Mouse (Mus musculus) heart, postnatal 0 days (tissue): ENCODE results near the gene Sstr1. TPM values are rescaled to one million over a fixed set of nuclear protein-coding genes. Genes with fewer than 3 reads are reported as not detected.

Source experiments
- ATAC-seq: fragments of 200-750 bp; cut with Nextera tagmentation; 2 replicates; pipeline ENCODE4 v1.8.0; 2017; ENCODE audit warnings: low read depth, moderate number of reproducible peaks, moderate library complexity; ENCODE audit not compliant: insufficient read depth
- DNase-seq: peaks from one replicate; pipeline ENCODE4 v3.0.0-alpha.2; 2016; ENCODE audit warnings: low spot score
- H3K27ac ChIP-seq: fragments of 300-500 bp; sonication (generic); 2 replicates; pipeline ENCODE4 v1.5.1; 2014; ENCODE audit warnings: low read depth, mild to moderate bottlenecking
- H3K27me3 ChIP-seq: fragments of 300-500 bp; sonication (generic); 2 replicates; pipeline ENCODE4 v1.6.1; 2014; ENCODE audit warnings: low read length, mixed read lengths; ENCODE audit not compliant: control insufficient read depth, insufficient read depth
- H3K36me3 ChIP-seq: fragments of 300-500 bp; sonication (generic); replicated peaks from 2 replicates; pipeline ENCODE4 v1.6.1; 2014; ENCODE audit warnings: low read length, mixed read lengths; ENCODE audit not compliant: control insufficient read depth, insufficient read depth
- H3K4me1 ChIP-seq: fragments of 300-500 bp; sonication (generic); 2 replicates; pipeline ENCODE4 v1.6.1; 2014; ENCODE audit warnings: antibody characterized with exemption; ENCODE audit not compliant: control insufficient read depth, insufficient read depth
- H3K4me2 ChIP-seq: fragments of 300-500 bp; sonication (generic); 2 replicates; pipeline ENCODE4 v1.6.1; 2014; ENCODE audit warnings: low read depth, mild to moderate bottlenecking, low read length, moderate library complexity
- H3K4me3 ChIP-seq: fragments of 300-500 bp; sonication (generic); 2 replicates; pipeline ENCODE4 v1.5.1; 2014; ENCODE audit warnings: low read depth, low read length
- H3K9ac ChIP-seq: fragments of 300-500 bp; sonication (generic); replicated peaks from 2 replicates; pipeline ENCODE4 v1.6.1; 2014; ENCODE audit warnings: low read depth, low read length, mixed read lengths
- H3K9me3 ChIP-seq: fragments of 300-500 bp; sonication (generic); replicated peaks from 2 replicates; pipeline ENCODE4 v1.6.1; 2016; ENCODE audit warnings: low read length; ENCODE audit not compliant: control insufficient read depth
- CTCF ChIP-seq: IDR thresholded peaks from 2 replicates; pipeline ENCODE4 v1.5.1; 2016; ENCODE audit warnings: antibody characterized with exemption, control low read depth, low read depth
- EP300 ChIP-seq: IDR thresholded peaks from 2 replicates; pipeline ENCODE4 v1.6.1; 2016; ENCODE audit warnings: antibody characterized with exemption, low read depth
- WGBS: fragments of 180-500 bp; shearing (Covaris S2); extraction: QIAGEN DNeasy Blood & Tissue Kit; methylation state at CpG from one replicate; pipeline ENCODE4 v1.1.7; 2014; 5-methylcytosine and 5-hydroxymethylcytosine counted together
- polyA plus RNA-seq: library from polyadenylated mRNA; unstranded; fragments of >200 nt; fragmentation: Nextera tagmentation; extraction: Ambion mirVana; gene quantifications from 2 replicates; pipeline ENCODE4 v1.2.1, GENCODE M21; 2015
- total RNA-seq: library from RNA; depleted of rRNA; stranded (reverse); fragments of >200 nt; gene quantifications from 2 replicates; pipeline ENCODE4 v1.2.3, GENCODE M21; 2014; ENCODE audit warnings: low replicate concordance

The Sstr1 gene
- total and polyA plus RNA-seq, 2 experiments from 2014 or later = 0.11 to 2.8 TPM

GRCm38 (mm10) chr12:58212924-58213450 lies 1.4 kb downstream of the Sstr1 start:
- H3K9me3 ChIP-seq = no peaks in the 10 kb centered on the region
- H3K36me3 ChIP-seq = no peaks in the 10 kb centered on the region
- TF ChIP-seq EP300 = no peak
- no peak for TF ChIP-seq CTCF
- WGBS = 4% methylated on average over 29 of the region's 29 CpGs
- H3K4me2 ChIP-seq = peak overlapping the region; percentile 61
- no peak overlapping the region for H3K9ac ChIP-seq
- ATAC-seq (no peak), DNase-seq (no peak)
- peaks cover 31% of the 10 kb centered on the region for H3K27me3 ChIP-seq
- no peak overlapping the region for H3K27ac ChIP-seq
- peak overlapping the region; percentile 47 for H3K4me3 ChIP-seq
- peaks cover 25% of the 10 kb centered on the region for H3K4me1 ChIP-seq

GRCm38 (mm10) chr12:58213451-58214288 lies 2.1 kb downstream of the Sstr1 start:
- Histone ChIP-seq H3K4me1 (peaks cover 25% of the 10 kb centered on the region), H3K9me3 (no peaks in the 10 kb centered on the region), H3K36me3 (no peaks in the 10 kb centered on the region), H3K9ac (no peak overlapping the region), H3K27ac (no peak overlapping the region), H3K27me3 (peaks cover 31% of the 10 kb centered on the region), H3K4me3 (peak overlapping the region; percentile 47), H3K4me2 (peak overlapping the region; percentile 61)
- WGBS = under 1% methylated on average over 39 of the region's 40 CpGs
- no peak for TF ChIP-seq EP300
- DNase-seq = peak; percentile 33
- peak; percentile 48; the same call in 1 of the 2 replicates for ATAC-seq

GRCm38 (mm10) chr12:58214289-58215136 lies 2.9 kb downstream of the Sstr1 start:
- H3K27ac ChIP-seq = no peak overlapping the region
- peaks cover 31% of the 10 kb centered on the region for H3K27me3 ChIP-seq
- 16% methylated on average over 13 of the region's 13 CpGs for WGBS
- peak overlapping the region; percentile 61 for H3K4me2 ChIP-seq
- DNase-seq = no peak
- no peaks in the 10 kb centered on the region for H3K9me3 ChIP-seq
- no peaks in the 10 kb centered on the region for H3K36me3 ChIP-seq
- no peak overlapping the region for H3K9ac ChIP-seq
- peak overlapping the region; percentile 47 for H3K4me3 ChIP-seq
- peaks cover 25% of the 10 kb centered on the region for H3K4me1 ChIP-seq
- no peak for TF ChIP-seq EP300
- no peak for TF ChIP-seq CTCF
- ATAC-seq = no peak

- no peak for DNase-seq
These were observed 4.6 kb downstream of the Sstr1 start for GRCm38 (mm10) chr12:58216218-58216617.

GRCm38 (mm10) chr12:58219078-58219477 lies 7.5 kb downstream of the Sstr1 start:
- Histone ChIP-seq H3K27ac (no peak overlapping the region), H3K4me2 (no peak overlapping the region), H3K9ac (no peak overlapping the region), H3K4me1 (peaks cover 6% of the 10 kb centered on the region; the same call in 1 of the 2 replicates), H3K36me3 (no peaks in the 10 kb centered on the region), H3K9me3 (no peaks in the 10 kb centered on the region), H3K27me3 (no peaks in the 10 kb centered on the region), H3K4me3 (no peak overlapping the region)
- no peak for TF ChIP-seq CTCF
- TF ChIP-seq EP300 = no peak
- ATAC-seq (no peak), DNase-seq (no peak)
- 70% methylated on average over 3 of the region's 3 CpGs for WGBS

More at GRCm38 (mm10) chr12:58216218-58216617, 4.6 kb downstream of the Sstr1 start:
- 53% methylated on average over 2 of the region's 2 CpGs for WGBS
- H3K9me3 ChIP-seq = no peaks in the 10 kb centered on the region
- H3K36me3 ChIP-seq = no peaks in the 10 kb centered on the region
- no peak for ATAC-seq
- no peak overlapping the region for H3K4me2 ChIP-seq
- peaks cover 24% of the 10 kb centered on the region for H3K27me3 ChIP-seq
- peaks cover 22% of the 10 kb centered on the region for H3K4me1 ChIP-seq
- no peak overlapping the region for H3K4me3 ChIP-seq
- no peak for TF ChIP-seq CTCF
- no peak for TF ChIP-seq EP300
- no peak overlapping the region for H3K9ac ChIP-seq
- H3K27ac ChIP-seq = no peak overlapping the region
